Mouse (Mus musculus) liver, embryonic 16.5 days (tissue): ENCODE results near the gene Msantd1. TPM values are rescaled to one million over a fixed set of nuclear protein-coding genes. Genes with fewer than 3 reads are reported as not detected.

Source experiments
- ATAC-seq: fragments of 200-750 bp; cut with Nextera tagmentation; 2 replicates; pipeline ENCODE4 v1.8.0; 2017; ENCODE audit warnings: low read depth, mild to moderate bottlenecking, moderate number of reproducible peaks, moderate library complexity
- H3K27ac ChIP-seq: fragments of 300-500 bp; sonication (generic); 2 replicates; pipeline ENCODE4 v1.5.1; 2014; ENCODE audit warnings: mild to moderate bottlenecking, low read length
- H3K27me3 ChIP-seq: fragments of 300-500 bp; sonication (generic); 2 replicates; pipeline ENCODE4 v1.6.1; 2014; ENCODE audit warnings: low read depth, low read length, mixed read lengths; ENCODE audit not compliant: control insufficient read depth, insufficient read depth
- H3K36me3 ChIP-seq: fragments of 300-500 bp; sonication (generic); 2 replicates; pipeline ENCODE4 v1.6.1; 2014; ENCODE audit warnings: mild to moderate bottlenecking; ENCODE audit not compliant: control insufficient read depth, insufficient read depth
- H3K4me1 ChIP-seq: fragments of 300-500 bp; sonication (generic); 2 replicates; pipeline ENCODE4 v1.6.1; 2014; ENCODE audit warnings: low read depth, low read length, mixed read lengths; ENCODE audit not compliant: control insufficient read depth
- H3K4me2 ChIP-seq: fragments of 300-500 bp; sonication (generic); 2 replicates; pipeline ENCODE4 v1.6.1; 2014; ENCODE audit warnings: low read depth, low read length, mixed read lengths
- H3K4me3 ChIP-seq: fragments of 300-500 bp; sonication (generic); 2 replicates; pipeline ENCODE4 v1.5.1; 2014; ENCODE audit warnings: low read depth, mild to moderate bottlenecking, low read length
- H3K9ac ChIP-seq: fragments of 300-500 bp; sonication (generic); 2 replicates; pipeline ENCODE4 v1.6.1; 2014; ENCODE audit warnings: low read depth, low read length
- H3K9me3 ChIP-seq: fragments of 300-500 bp; sonication (generic); replicated peaks from 2 replicates; pipeline ENCODE4 v1.6.1; 2016; ENCODE audit warnings: low read length; ENCODE audit not compliant: control insufficient read depth
- WGBS: fragments of 180-500 bp; shearing (Covaris S2); extraction: QIAGEN DNeasy Blood & Tissue Kit; methylation state at CpG from one replicate; pipeline ENCODE4 v1.1.7; 2014; ENCODE audit not compliant: insufficient replicate concordance; 5-methylcytosine and 5-hydroxymethylcytosine counted together
- polyA plus RNA-seq: library from polyadenylated mRNA; unstranded; fragments of >200 nt; fragmentation: Nextera tagmentation; extraction: Ambion mirVana; gene quantifications from 2 replicates; pipeline ENCODE4 v1.2.1, GENCODE M21; 2015

Msantd1 gene
- polyA plus RNA-seq, 1 experiment from 2014 or later, result 0.37 TPM

- Histone ChIP-seq H3K4me3 (no peak overlapping the region), H3K36me3 (no peaks in the 10 kb centered on the region), H3K9ac (no peak overlapping the region), H3K4me1 (peaks cover 35% of the 10 kb centered on the region), H3K27ac (no peak overlapping the region), H3K9me3 (no peaks in the 10 kb centered on the region), H3K4me2 (no peak overlapping the region), H3K27me3 (no peaks in the 10 kb centered on the region)
- no peak for ATAC-seq
- WGBS, result 87% methylated on average over 8 of the region's 8 CpGs
Measured at GRCm38 (mm10) chr5:34951161-34951834, 43.5 kb downstream of the Msantd1 start.

- ATAC-seq, result no peak
- Histone ChIP-seq H3K27ac (no peak overlapping the region), H3K4me1 (peaks cover 51% of the 10 kb centered on the region), H3K9me3 (no peaks in the 10 kb centered on the region), H3K36me3 (no peaks in the 10 kb centered on the region), H3K4me3 (no peak overlapping the region), H3K9ac (no peak overlapping the region), H3K27me3 (no peaks in the 10 kb centered on the region), H3K4me2 (no peak overlapping the region)
- 64% methylated on average over 6 of the region's 6 CpGs for WGBS
Measured at GRCm38 (mm10) chr5:34954508-34954907, 46.7 kb downstream of the Msantd1 start.

GRCm38 (mm10) chr5:34955630-34956029 is 47.8 kb downstream of the Msantd1 start:
- Histone ChIP-seq H3K27me3 (no peaks in the 10 kb centered on the region), H3K9ac (no peak overlapping the region), H3K4me2 (no peak overlapping the region), H3K9me3 (no peaks in the 10 kb centered on the region), H3K4me3 (no peak overlapping the region), H3K27ac (no peak overlapping the region), H3K4me1 (peaks cover 54% of the 10 kb centered on the region), H3K36me3 (no peaks in the 10 kb centered on the region)
- no peak for ATAC-seq
- WGBS, result 24% methylated on average over 5 of the region's 5 CpGs

- Histone ChIP-seq H3K27ac (no peak overlapping the region), H3K27me3 (no peaks in the 10 kb centered on the region), H3K9ac (no peak overlapping the region), H3K4me1 (peaks cover 57% of the 10 kb centered on the region), H3K36me3 (no peaks in the 10 kb centered on the region), H3K4me2 (no peak overlapping the region), H3K9me3 (no peaks in the 10 kb centered on the region), H3K4me3 (no peak overlapping the region)
- WGBS, result 78% methylated on average over 7 of the region's 7 CpGs
- ATAC-seq, result no peak
Measured at GRCm38 (mm10) chr5:34956151-34956550, 48.3 kb downstream of the Msantd1 start.

- Histone ChIP-seq H3K9ac (no peak overlapping the region), H3K4me1 (peaks cover 65% of the 10 kb centered on the region), H3K4me2 (no peak overlapping the region), H3K9me3 (no peaks in the 10 kb centered on the region), H3K36me3 (no peaks in the 10 kb centered on the region), H3K27me3 (no peaks in the 10 kb centered on the region), H3K4me3 (no peak overlapping the region), H3K27ac (no peak overlapping the region)
- no peak for ATAC-seq
- 67% methylated on average over 2 of the region's 2 CpGs for WGBS
Measured at GRCm38 (mm10) chr5:34957015-34957414, 49.2 kb downstream of the Msantd1 start.

- no peak overlapping the region for H3K4me3 ChIP-seq
- H3K27ac ChIP-seq, result peak overlapping the region; percentile 87
- ATAC-seq, result peak; percentile 94
- H3K4me2 ChIP-seq, result peak overlapping the region; percentile 41; the same call in 1 of the 2 replicates
- H3K9ac ChIP-seq, result peak overlapping the region; percentile 36
- 19% methylated on average over 1 of the region's 1 CpGs for WGBS
- H3K4me1 ChIP-seq, result peaks cover 65% of the 10 kb centered on the region
- no peaks in the 10 kb centered on the region for H3K27me3 ChIP-seq
- H3K9me3 ChIP-seq, result no peaks in the 10 kb centered on the region
- peaks cover 3% of the 10 kb centered on the region; the same call in 1 of the 2 replicates for H3K36me3 ChIP-seq
Measured at GRCm38 (mm10) chr5:34960021-34960420, 52.2 kb downstream of the Msantd1 start.

- H3K4me2 ChIP-seq, result no peak overlapping the region
- H3K9me3 ChIP-seq, result no peaks in the 10 kb centered on the region
- H3K9ac ChIP-seq, result no peak overlapping the region
- H3K27me3 ChIP-seq, result no peaks in the 10 kb centered on the region
- H3K4me1 ChIP-seq, result peaks cover 35% of the 10 kb centered on the region
- peaks cover 3% of the 10 kb centered on the region; the same call in 1 of the 2 replicates for H3K36me3 ChIP-seq
- no peak overlapping the region for H3K27ac ChIP-seq
- ATAC-seq, result no peak
- no peak overlapping the region for H3K4me3 ChIP-seq
- 88% methylated on average over 12 of the region's 12 CpGs for WGBS
Measured at GRCm38 (mm10) chr5:34965531-34965930, 57.7 kb downstream of the Msantd1 start.

GRCm38 (mm10) chr5:34968386-34968785 is 60.6 kb downstream of the Msantd1 start:
- no peak overlapping the region for H3K4me3 ChIP-seq
- no peaks in the 10 kb centered on the region for H3K27me3 ChIP-seq
- H3K9ac ChIP-seq, result 0 out of 2 replicates have a peak overlapping the region, but pooled peaks have one; percentile 7
- H3K4me1 ChIP-seq, result peaks cover 34% of the 10 kb centered on the region
- H3K4me2 ChIP-seq, result peak overlapping the region; percentile 15; the same call in 1 of the 2 replicates
- peaks cover 3% of the 10 kb centered on the region; the same call in 1 of the 2 replicates for H3K36me3 ChIP-seq
- no peaks in the 10 kb centered on the region for H3K9me3 ChIP-seq
- WGBS, result 40% methylated on average over 5 of the region's 5 CpGs
- peak; percentile 76 for ATAC-seq
- peak overlapping the region; percentile 57 for H3K27ac ChIP-seq

GRCm38 (mm10) chr5:34972471-34972870 is 64.7 kb downstream of the Msantd1 start:
- no peak overlapping the region for H3K9ac ChIP-seq
- 51% methylated on average over 3 of the region's 3 CpGs for WGBS
- H3K36me3 ChIP-seq, result no peaks in the 10 kb centered on the region
- peaks cover 74% of the 10 kb centered on the region for H3K4me1 ChIP-seq
- H3K9me3 ChIP-seq, result no peaks in the 10 kb centered on the region
- no peak for ATAC-seq
- no peak overlapping the region for H3K4me2 ChIP-seq
- peak overlapping the region; percentile 58 for H3K27ac ChIP-seq
- H3K4me3 ChIP-seq, result no peak overlapping the region
- no peaks in the 10 kb centered on the region for H3K27me3 ChIP-seq
